Mouse (Mus musculus) heart, adult 2 months (tissue): ENCODE measurements around the gene Rpl18a.

Experiments used
- CTCF ChIP-seq: fragments of 200-600 bp; IDR thresholded peaks from 2 replicates; pipeline ENCODE4 v1.8.1; 2022; ENCODE audit warnings: antibody characterized with exemption, mild to moderate bottlenecking, moderate library complexity
- POLR2A ChIP-seq: fragments of 200-500 bp; IDR thresholded peaks from 2 replicates; pipeline ENCODE4 v1.6.1; 2011; ENCODE audit warnings: mild to moderate bottlenecking, low read depth, low read length, control low read depth; ENCODE audit not compliant: insufficient read depth

GRCm38 (mm10) chr8:70874441-70874840 is 22.8 kb downstream of the Rpl18a start:
- TF ChIP-seq POLR2A (no peak), CTCF (no peak)
